Mouse (Mus musculus) c-Kit-negative CD71-positive TER-119-positive erythroid progenitor cells, embryonic 14.5 days (primary cell): ENCODE measurements around the gene Nfib.

ENCODE experiments used
- DNase-seq: peaks from one replicate; pipeline ENCODE4 v3.0.0-alpha.2; 2013; ENCODE audit warnings: low read depth, low spot score

Nfib gene

GRCm38 (mm10) chr4:82542656-82543397 lies 162.7 kb downstream of the Nfib start:
- no peak for DNase-seq

GRCm38 (mm10) chr4:82541894-82542510 lies 163.5 kb downstream of the Nfib start:
- DNase-seq = no peak

GRCm38 (mm10) chr4:82540466-82540990 lies 165.0 kb downstream of the Nfib start:
- no peak for DNase-seq

- no peak for DNase-seq
Measured at GRCm38 (mm10) chr4:82540048-82540410, 165.5 kb downstream of the Nfib start.

GRCm38 (mm10) chr4:82539406-82540047 lies 166.0 kb downstream of the Nfib start:
- DNase-seq = no peak

- no peak for DNase-seq
Measured at GRCm38 (mm10) chr4:82538815-82539214, 166.7 kb downstream of the Nfib start.

GRCm38 (mm10) chr4:82538069-82538811 lies 167.3 kb downstream of the Nfib start:
- DNase-seq = no peak

- no peak for DNase-seq
Measured at GRCm38 (mm10) chr4:82537279-82537967, 168.1 kb downstream of the Nfib start.

GRCm38 (mm10) chr4:82536435-82537278 lies 168.9 kb downstream of the Nfib start:
- DNase-seq = no peak

GRCm38 (mm10) chr4:82535606-82536434 lies 169.7 kb downstream of the Nfib start:
- no peak for DNase-seq

GRCm38 (mm10) chr4:82533231-82533630 lies 172.3 kb downstream of the Nfib start:
- DNase-seq = no peak

GRCm38 (mm10) chr4:82532443-82533191 lies 172.9 kb downstream of the Nfib start:
- DNase-seq = no peak

- no peak for DNase-seq
Measured at GRCm38 (mm10) chr4:82531977-82532376, 173.6 kb downstream of the Nfib start.

- DNase-seq = no peak
Measured at GRCm38 (mm10) chr4:82530875-82531353, 174.6 kb downstream of the Nfib start.

GRCm38 (mm10) chr4:82528978-82529377 lies 176.6 kb downstream of the Nfib start:
- DNase-seq = no peak

GRCm38 (mm10) chr4:82519935-82520334 lies 185.6 kb downstream of the Nfib start:
- DNase-seq = no peak

GRCm38 (mm10) chr4:82518132-82518531 lies 187.4 kb downstream of the Nfib start:
- DNase-seq = no peak

GRCm38 (mm10) chr4:82517311-82517710 lies 188.2 kb downstream of the Nfib start:
- DNase-seq = no peak
